Mouse (Mus musculus): ENCODE measurements at regions not wholly inside any gene's neighbourhood (a gene's known extent, or its start where the extent isn't known, plus 50 kb on each side); places are given as distances from the start of the nearest gene placed in this dataset.

DNA sequence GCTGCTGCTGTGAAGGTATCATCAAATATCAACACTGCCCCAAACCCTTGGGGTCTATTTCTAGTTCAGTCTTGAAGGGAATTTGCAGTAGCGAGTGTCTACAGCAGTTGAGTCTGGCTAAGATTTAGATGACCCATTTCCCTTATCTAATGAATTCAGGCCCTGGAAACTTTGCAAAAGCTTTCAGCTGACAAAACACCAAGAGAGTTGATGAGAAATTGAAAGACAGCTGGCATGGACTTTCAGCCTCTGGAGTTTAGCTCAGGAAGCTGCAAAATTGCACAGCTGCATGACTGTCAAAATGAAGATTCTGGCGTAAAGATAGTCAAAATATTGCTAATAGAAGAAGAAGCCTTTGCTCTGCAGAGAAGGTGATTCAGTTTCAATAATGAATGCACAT, 144.9 kb upstream of the Slc39a10 start:
- TF ChIP-seq POLR2A (IDR thresholded peaks at IDR 0.05; ENCODE audit: extremely low read depth, insufficient read depth, low read length), result no peak
- no peak for TF ChIP-seq CTCF (IDR thresholded peaks at IDR 0.05; ENCODE audit: extremely low read depth, insufficient read depth, low read length)
